Mouse (Mus musculus) liver, embryonic 14.5 days (tissue): ENCODE measurements at regions not wholly inside any gene's neighbourhood (a gene's known extent, or its start where the extent isn't known, plus 50 kb on each side); places are given as distances from the start of the nearest gene placed in this dataset.

Experiments used
- CTCF ChIP-seq: IDR thresholded peaks from 2 replicates; pipeline ENCODE4 v1.5.1; 2016; ENCODE audit warnings: antibody characterized with exemption, low read depth, control low read depth
- EP300 ChIP-seq: IDR thresholded peaks from 2 replicates; pipeline ENCODE4 v1.6.1; 2016; ENCODE audit warnings: antibody characterized with exemption, low read depth

GRCm38 (mm10) chr17:51528161-51528560 lies 304.9 kb downstream of the Satb1 start:
- TF ChIP-seq CTCF (no peak), EP300 (no peak)
